Mouse (Mus musculus): Measurements from ENCODE around the gene Pphln1.
"Not testable (repeated sequence)": the region's sequence is repeated elsewhere in the genome, so short reads cannot be mapped to it uniquely, and the experiment has no call there.

The Pphln1 gene

GRCm38 (mm10) chr15:93397826-93398698 lies at the start of gene Pphln1, which contains the start of gene Zcrb1:
Gene Pphln1, plus strand, starts transcription at chr15:93398350.
Gene Zcrb1, minus strand, starts transcription at chr15:93398334.
- DNase-seq (ENCODE audit: low read depth, low spot score), result peak; percentile 89
- Histone ChIP-seq H3K36me3 (ENCODE audit: control insufficient read depth, insufficient read depth, low read length, poor library complexity, severe bottlenecking) (peaks cover 4% of the 10 kb centered on the region; the same call in 1 of the 2 replicates), H3K27me3 (ENCODE audit: control insufficient read depth, insufficient read depth, low read length, poor library complexity, severe bottlenecking) (no peaks in the 10 kb centered on the region)

- Histone ChIP-seq H3K36me3 (ENCODE audit: control insufficient read depth, insufficient read depth, low read length, poor library complexity, severe bottlenecking) (no peaks in the 10 kb centered on the region), H3K27me3 (ENCODE audit: control insufficient read depth, insufficient read depth, low read length, poor library complexity, severe bottlenecking) (no peaks in the 10 kb centered on the region)
Measured at GRCm38 (mm10) chr15:93358346-93359095, 39.6 kb upstream of the Pphln1 start.

GRCm38 (mm10) chr15:93365561-93365960 lies 32.6 kb upstream of the Pphln1 start:
- DNase-seq (ENCODE audit: low read depth, low spot score), result no peak
- Histone ChIP-seq H3K36me3 (ENCODE audit: control insufficient read depth, insufficient read depth, low read length, poor library complexity, severe bottlenecking) (no peaks in the 10 kb centered on the region), H3K27me3 (ENCODE audit: control insufficient read depth, insufficient read depth, low read length, poor library complexity, severe bottlenecking) (no peaks in the 10 kb centered on the region)

More at GRCm38 (mm10) chr15:93358346-93359095, 39.6 kb upstream of the Pphln1 start:
- DNase-seq (ENCODE audit: low read depth, low spot score), result no peak

GRCm38 (mm10) chr15:93368558-93368957 lies 29.6 kb upstream of the Pphln1 start:
- H3K36me3 ChIP-seq (ENCODE audit: control insufficient read depth, insufficient read depth, low read length, poor library complexity, severe bottlenecking), result no peaks in the 10 kb centered on the region
- H3K27me3 ChIP-seq (ENCODE audit: control insufficient read depth, insufficient read depth, low read length, poor library complexity, severe bottlenecking), result no peaks in the 10 kb centered on the region
- DNase-seq (ENCODE audit: low read depth, low spot score), result no peak

GRCm38 (mm10) chr15:93371838-93372237 lies 26.3 kb upstream of the Pphln1 start:
- Histone ChIP-seq H3K36me3 (ENCODE audit: control insufficient read depth, insufficient read depth, low read length, poor library complexity, severe bottlenecking) (no peaks in the 10 kb centered on the region), H3K27me3 (ENCODE audit: control insufficient read depth, insufficient read depth, low read length, poor library complexity, severe bottlenecking) (no peaks in the 10 kb centered on the region)
- peak; percentile 9 for DNase-seq (ENCODE audit: low read depth, low spot score)

- not testable (repeated sequence) for DNase-seq (ENCODE audit: low read depth, low spot score); H3K36me3 ChIP-seq (ENCODE audit: control insufficient read depth, insufficient read depth, low read length, poor library complexity, severe bottlenecking); H3K27me3 ChIP-seq (ENCODE audit: control insufficient read depth, insufficient read depth, low read length, poor library complexity, severe bottlenecking)
Measured at GRCm38 (mm10) chr15:93372525-93373119, 25.5 kb upstream of the Pphln1 start.

- DNase-seq (ENCODE audit: low read depth, low spot score), result no peak
- Histone ChIP-seq H3K36me3 (ENCODE audit: control insufficient read depth, insufficient read depth, low read length, poor library complexity, severe bottlenecking) (no peaks in the 10 kb centered on the region), H3K27me3 (ENCODE audit: control insufficient read depth, insufficient read depth, low read length, poor library complexity, severe bottlenecking) (no peaks in the 10 kb centered on the region)
Measured at GRCm38 (mm10) chr15:93375696-93376095, 22.5 kb upstream of the Pphln1 start.

- Histone ChIP-seq H3K36me3 (ENCODE audit: control insufficient read depth, insufficient read depth, low read length, poor library complexity, severe bottlenecking) (no peaks in the 10 kb centered on the region), H3K27me3 (ENCODE audit: control insufficient read depth, insufficient read depth, low read length, poor library complexity, severe bottlenecking) (no peaks in the 10 kb centered on the region)
- DNase-seq (ENCODE audit: low read depth, low spot score), result peak; percentile 57
Measured at GRCm38 (mm10) chr15:93379177-93379576, 19.0 kb upstream of the Pphln1 start.

- DNase-seq (ENCODE audit: low read depth, low spot score), result no peak
- Histone ChIP-seq H3K36me3 (ENCODE audit: control insufficient read depth, insufficient read depth, low read length, poor library complexity, severe bottlenecking) (peaks cover 3% of the 10 kb centered on the region; the same call in 1 of the 2 replicates), H3K27me3 (ENCODE audit: control insufficient read depth, insufficient read depth, low read length, poor library complexity, severe bottlenecking) (no peaks in the 10 kb centered on the region)
Measured at GRCm38 (mm10) chr15:93381337-93381736, 16.8 kb upstream of the Pphln1 start.

GRCm38 (mm10) chr15:93397269-93397668 lies 881 bp upstream of the Pphln1 start:
- no peak for DNase-seq (ENCODE audit: low read depth, low spot score)
- Histone ChIP-seq H3K27me3 (ENCODE audit: control insufficient read depth, insufficient read depth, low read length, poor library complexity, severe bottlenecking) (no peaks in the 10 kb centered on the region), H3K36me3 (ENCODE audit: control insufficient read depth, insufficient read depth, low read length, poor library complexity, severe bottlenecking) (peaks cover 4% of the 10 kb centered on the region; the same call in 1 of the 2 replicates)

GRCm38 (mm10) chr15:93398699-93399540 lies 770 bp downstream of the Pphln1 start:
- no peaks in the 10 kb centered on the region for H3K27me3 ChIP-seq (ENCODE audit: control insufficient read depth, insufficient read depth, low read length, poor library complexity, severe bottlenecking)
- peaks cover 2% of the 10 kb centered on the region; the same call in 1 of the 2 replicates for H3K36me3 ChIP-seq (ENCODE audit: control insufficient read depth, insufficient read depth, low read length, poor library complexity, severe bottlenecking)
- no peak for DNase-seq (ENCODE audit: low read depth, low spot score)

GRCm38 (mm10) chr15:93401446-93401845 lies 3.3 kb downstream of the Pphln1 start:
- DNase-seq (ENCODE audit: low read depth, low spot score), result no peak
- Histone ChIP-seq H3K27me3 (ENCODE audit: control insufficient read depth, insufficient read depth, low read length, poor library complexity, severe bottlenecking) (no peaks in the 10 kb centered on the region), H3K36me3 (ENCODE audit: control insufficient read depth, insufficient read depth, low read length, poor library complexity, severe bottlenecking) (no peaks in the 10 kb centered on the region)

- no peak for DNase-seq (ENCODE audit: low read depth, low spot score)
- Histone ChIP-seq H3K27me3 (ENCODE audit: control insufficient read depth, insufficient read depth, low read length, poor library complexity, severe bottlenecking) (no peaks in the 10 kb centered on the region), H3K36me3 (ENCODE audit: control insufficient read depth, insufficient read depth, low read length, poor library complexity, severe bottlenecking) (no peaks in the 10 kb centered on the region)
Measured at GRCm38 (mm10) chr15:93402730-93403129, 4.6 kb downstream of the Pphln1 start.

GRCm38 (mm10) chr15:93404849-93405248 lies 6.7 kb downstream of the Pphln1 start:
- DNase-seq (ENCODE audit: low read depth, low spot score), result no peak
- Histone ChIP-seq H3K36me3 (ENCODE audit: control insufficient read depth, insufficient read depth, low read length, poor library complexity, severe bottlenecking) (no peaks in the 10 kb centered on the region), H3K27me3 (ENCODE audit: control insufficient read depth, insufficient read depth, low read length, poor library complexity, severe bottlenecking) (no peaks in the 10 kb centered on the region)
